Comparison of ENCODE assay signal across 10 mouse cellular contexts in genomic region chr7:112416058-112416526, GRCm38 (mm10). TPM values are rescaled to one million over a fixed set of nuclear protein-coding genes. Genes with fewer than 3 reads are reported as not detected.
A peak's percentile ranks its signal among the peaks of the same experiment; 100 is the strongest.
DNase-seq lines count a peak whose midpoint lies in the region; ATAC-seq and TF ChIP-seq lines count a peak whose summit lies in the region.
"Had no signal": no experiment of that assay in that cellular context is flagged by ENCODE, and none has a peak within 500 bp of the region (broad histone marks: within the 10 kb centered on the region; RNA-seq: fewer than 3 reads in every experiment).

No protein-coding gene starts in this region.

- no peak overlapping the region for H3K9ac ChIP-seq in heart, postnatal 0 days (replicated peaks; ENCODE audit: low read depth, low read length)
- peak overlapping the region; percentile 44 for H3K9ac ChIP-seq in hindbrain, embryonic 13.5 days
- H3K9ac ChIP-seq in midbrain, embryonic 16.5 days (ENCODE audit: low read depth, low read length): no peak overlapping the region
- H3K9ac ChIP-seq: liver, embryonic 15.5 days had no signal

- intact Hi-C loops in heart, postnatal 10 days (cut with DNase I): no loop called here

- H3K4me2 ChIP-seq in heart, postnatal 0 days (ENCODE audit: low read depth, low read length): 0 out of 2 replicates have a peak overlapping the region, but pooled peaks have one; percentile 12
- H3K4me2 ChIP-seq in hindbrain, embryonic 13.5 days: peak overlapping the region; percentile 41
- peak overlapping the region; percentile 6 for H3K4me2 ChIP-seq in midbrain, embryonic 16.5 days (ENCODE audit: low read length)
- H3K4me2 ChIP-seq: liver, embryonic 15.5 days had no signal

- no peak overlapping the region for H3K4me3 ChIP-seq in heart, postnatal 0 days (ENCODE audit: low read depth, low read length)
- H3K4me3 ChIP-seq in hindbrain, embryonic 13.5 days: 0 out of 2 replicates have a peak overlapping the region, but pooled peaks have one; percentile 3
- no peak overlapping the region for H3K4me3 ChIP-seq in midbrain, embryonic 16.5 days (ENCODE audit: low read depth, low read length)
- H3K4me3 ChIP-seq: liver, embryonic 15.5 days had no signal

- WGBS in heart, postnatal 0 days: 46% methylated on average over 14 of the region's 14 CpGs
- WGBS in hindbrain, embryonic 13.5 days: 15% methylated on average over 14 of the region's 14 CpGs
- 12% methylated on average over 14 of the region's 14 CpGs for WGBS in midbrain, embryonic 16.5 days

- no peak for TF ChIP-seq CTCF in heart, postnatal 0 days (IDR thresholded peaks at IDR 0.05; ENCODE audit: low read depth)

- DNase-seq in heart, postnatal 0 days (ENCODE audit: low spot score): no peak
- DNase-seq in heart, postnatal 10 days: no peak
- DNase-seq in brain, adult 2 months (ENCODE audit: low read depth, low spot score): peak; percentile 34
- DNase-seq in frontal cortex, postnatal 10 days (ENCODE audit: low spot score in 2 of 2): no peak
- DNase-seq: cerebellum, adult 11 months had no signal

- H3K36me3 ChIP-seq in heart, postnatal 0 days (replicated peaks; ENCODE audit: control insufficient read depth, insufficient read depth, low read length): no peaks in the 10 kb centered on the region
- H3K36me3 ChIP-seq in hindbrain, embryonic 13.5 days: no peaks in the 10 kb centered on the region
- no peaks in the 10 kb centered on the region for H3K36me3 ChIP-seq in midbrain, embryonic 16.5 days (ENCODE audit: control insufficient read depth, insufficient read depth, low read length)
- H3K36me3 ChIP-seq: liver, embryonic 15.5 days had no signal

- no peak overlapping the region for H3K27ac ChIP-seq in heart, postnatal 0 days (ENCODE audit: low read depth)
- no peak overlapping the region for H3K27ac ChIP-seq in hindbrain, embryonic 13.5 days
- H3K27ac ChIP-seq in midbrain, embryonic 16.5 days (ENCODE audit: low read length): peak overlapping the region; percentile 12
- H3K27ac ChIP-seq: liver, embryonic 15.5 days had no signal

- H3K9me3 ChIP-seq in heart, postnatal 0 days (replicated peaks; ENCODE audit: control insufficient read depth, low read length): no peaks in the 10 kb centered on the region
- no peaks in the 10 kb centered on the region for H3K9me3 ChIP-seq in hindbrain, embryonic 13.5 days
- H3K9me3 ChIP-seq in midbrain, embryonic 16.5 days (replicated peaks; ENCODE audit: control insufficient read depth, low read length, poor library complexity, severe bottlenecking): no peaks in the 10 kb centered on the region
- H3K9me3 ChIP-seq: liver, embryonic 15.5 days had no signal

- peaks cover 15% of the 10 kb centered on the region; the same call in 1 of the 2 replicates for H3K4me1 ChIP-seq in heart, postnatal 0 days (ENCODE audit: control insufficient read depth, insufficient read depth)
- peaks cover 21% of the 10 kb centered on the region for H3K4me1 ChIP-seq in hindbrain, embryonic 13.5 days (replicated peaks)
- peaks cover 16% of the 10 kb centered on the region for H3K4me1 ChIP-seq in midbrain, embryonic 16.5 days (ENCODE audit: control insufficient read depth, insufficient read depth, low read length)
- H3K4me1 ChIP-seq: liver, embryonic 15.5 days had no signal

- no peaks in the 10 kb centered on the region for H3K27me3 ChIP-seq in heart, postnatal 0 days (ENCODE audit: control insufficient read depth, insufficient read depth, low read length)
- 0 out of 2 replicates have a peak, but pooled peaks cover 6% of the 10 kb centered on the region for H3K27me3 ChIP-seq in hindbrain, embryonic 13.5 days
- no peaks in the 10 kb centered on the region for H3K27me3 ChIP-seq in midbrain, embryonic 16.5 days (ENCODE audit: control insufficient read depth, insufficient read depth, low read depth, low read length)

- no peak for ATAC-seq in heart, postnatal 0 days (ENCODE audit: insufficient read depth, low read depth)
- peak; percentile 44; the same call in 1 of the 2 replicates for ATAC-seq in hindbrain, embryonic 13.5 days (ENCODE audit: low FRiP score)
- ATAC-seq in midbrain, embryonic 16.5 days: peak; percentile 23; the same call in 1 of the 2 replicates
- ATAC-seq in frontal cortex, adult (ENCODE audit: low TSS enrichment): no peak
- no peak for ATAC-seq in erythroblast, adult 5-6 weeks (replicated peaks; ENCODE audit: low FRiP score, poor library complexity, severe bottlenecking)

- no peak for TF ChIP-seq EP300 in heart, postnatal 0 days (IDR thresholded peaks at IDR 0.05; ENCODE audit: low read depth)

RNA-seq across cellular contexts. Expression of gene Parva, which starts 11.2 kb away (rescaled TPM):
- 46.7 and 53.0 TPM in 2 replicates for total RNA-seq in heart, postnatal 0 days (2014; rRNA removed; ENCODE audit: low replicate concordance)
- 39.7 and 41.6 TPM in 2 replicates for polyA plus RNA-seq in heart, postnatal 0 days (2015; fragmentation: Nextera tagmentation; extraction: Ambion mirVana)
- 10 to 100 TPM; 88.1 to 92.3 TPM for total RNA-seq in heart, postnatal 10 days (2021)
- 30.8 and 31.0 TPM in 2 replicates for polyA plus RNA-seq in hindbrain, embryonic 13.5 days (2015; fragmentation: Nextera tagmentation; extraction: Ambion mirVana)
- polyA plus RNA-seq in midbrain, embryonic 16.5 days (2015; fragmentation: Nextera tagmentation; extraction: Ambion mirVana): 24.5 and 24.9 TPM in 2 replicates
- not detected in 2 replicates for total RNA-seq in erythroblast, adult 5-6 weeks (2015; ENCODE audit: low replicate concordance)
- total RNA-seq in erythroblast, adult 5-6 weeks (2017; ENCODE audit: low replicate concordance): not detected in 2 replicates

Comparison
In these comparisons a context has a peak if more than half of its experiments do, and no peak if none do; other contexts are left out.
1. ATAC-seq: peak in hindbrain, embryonic 13.5 days (single experiment) and midbrain, embryonic 16.5 days (single experiment); none in heart, postnatal 0 days (single experiment), frontal cortex, adult (single experiment) and erythroblast, adult 5-6 weeks (single experiment).
2. RNA of gene Parva, which starts 11.2 kb away (total RNA-seq): 88.1 to 92.3 TPM in heart, postnatal 10 days and 46.7 to 53.0 TPM in heart, postnatal 0 days; not detected in erythroblast, adult 5-6 weeks; every median in the first group is over 10 times any median in the second.
3. Peak in every context shown above with its lines, with median percentiles within 50 percentile points of each other: H3K4me2 ChIP-seq.